Mouse (Mus musculus): ENCODE results near the gene Wdr62. TPM values are rescaled to one million over a fixed set of nuclear protein-coding genes. Genes with fewer than 3 reads are reported as not detected.

The Wdr62 gene
- polyA plus RNA-seq, 1 experiment from 2014 or later: 9.9 TPM

- Histone ChIP-seq H3K4me3 (replicated peaks) (no peak overlapping the region), H3K4me1 (peaks cover 22% of the 10 kb centered on the region), H3K36me3 (peaks cover 30% of the 10 kb centered on the region), H3K27me3 (no peaks in the 10 kb centered on the region), H3K9me3 (replicated peaks) (no peaks in the 10 kb centered on the region), H3K4me2 (no peak overlapping the region), H3K27ac (no peak overlapping the region), H3K9ac (no peak overlapping the region)
- no peak for ATAC-seq (replicated peaks; ENCODE audit: low FRiP score)
- WGBS: 92% methylated on average over 8 of the region's 8 CpGs
These were observed 45.1 kb downstream of the Wdr62 start for GRCm38 (mm10) chr7:30235091-30235490.

- 87% methylated on average over 15 of the region's 15 CpGs for WGBS
- Histone ChIP-seq H3K36me3 (peaks cover 30% of the 10 kb centered on the region), H3K27me3 (no peaks in the 10 kb centered on the region), H3K9ac (no peak overlapping the region), H3K4me2 (no peak overlapping the region), H3K9me3 (replicated peaks) (no peaks in the 10 kb centered on the region), H3K4me3 (replicated peaks) (no peak overlapping the region), H3K4me1 (peaks cover 22% of the 10 kb centered on the region), H3K27ac (no peak overlapping the region)
- no peak for ATAC-seq (replicated peaks; ENCODE audit: low FRiP score)
These were observed 45.9 kb downstream of the Wdr62 start for GRCm38 (mm10) chr7:30234276-30234858.

- H3K4me2 ChIP-seq: peak overlapping the region; percentile 84
- H3K4me3 ChIP-seq (replicated peaks): peak overlapping the region; percentile 83
- no peak for ATAC-seq (replicated peaks; ENCODE audit: low FRiP score)
- H3K27ac ChIP-seq: no peak overlapping the region
- no peaks in the 10 kb centered on the region for H3K27me3 ChIP-seq
- H3K9ac ChIP-seq: no peak overlapping the region
- no peaks in the 10 kb centered on the region for H3K9me3 ChIP-seq (replicated peaks)
- 88% methylated on average over 20 of the region's 20 CpGs for WGBS
- H3K36me3 ChIP-seq: peaks cover 37% of the 10 kb centered on the region
- H3K4me1 ChIP-seq: peaks cover 22% of the 10 kb centered on the region
These were observed 46.8 kb downstream of the Wdr62 start for GRCm38 (mm10) chr7:30233387-30233786.

- Histone ChIP-seq H3K9ac (peak overlapping the region; percentile 77), H3K4me1 (peaks cover 22% of the 10 kb centered on the region), H3K4me2 (peak overlapping the region; percentile 84), H3K4me3 (replicated peaks) (peak overlapping the region; percentile 83), H3K27me3 (no peaks in the 10 kb centered on the region), H3K36me3 (peaks cover 44% of the 10 kb centered on the region), H3K9me3 (replicated peaks) (no peaks in the 10 kb centered on the region), H3K27ac (peak overlapping the region; percentile 97)
- WGBS: 4% methylated on average over 24 of the region's 24 CpGs
- ATAC-seq (replicated peaks; ENCODE audit: low FRiP score): peak; percentile 41
These were observed 47.5 kb downstream of the Wdr62 start for GRCm38 (mm10) chr7:30232631-30233148.

GRCm38 (mm10) chr7:30231669-30232454 is 48.4 kb downstream of the Wdr62 start, which contains the start of the genes Polr2i and Tbcb:
Gene Polr2i (plus strand): TSS chr7:30231948.
Gene Tbcb (minus strand): TSS chr7:30232272.
- ATAC-seq (replicated peaks; ENCODE audit: low FRiP score): peak; percentile 94

GRCm38 (mm10) chr7:30231328-30231668 is 48.9 kb downstream of the Wdr62 start:
- Histone ChIP-seq H3K27me3 (no peaks in the 10 kb centered on the region), H3K4me2 (peak overlapping the region; percentile 84), H3K4me1 (peaks cover 22% of the 10 kb centered on the region), H3K9ac (peak overlapping the region; percentile 53), H3K36me3 (peaks cover 58% of the 10 kb centered on the region), H3K9me3 (replicated peaks) (no peaks in the 10 kb centered on the region), H3K27ac (peak overlapping the region; percentile 97), H3K4me3 (replicated peaks) (peak overlapping the region; percentile 83)
- ATAC-seq (replicated peaks; ENCODE audit: low FRiP score): no peak; the same call in 1 of the 2 replicates
- under 1% methylated on average over 16 of the region's 16 CpGs for WGBS

More at GRCm38 (mm10) chr7:30231669-30232454, 48.4 kb downstream of the Wdr62 start, which contains the start of the genes Polr2i and Tbcb:
- H3K9ac ChIP-seq: peak within 1 kb of the TSS; percentile 77
- peaks cover 53% of the 10 kb centered on the region for H3K36me3 ChIP-seq
- peak within 1 kb of the TSS; percentile 97 for H3K27ac ChIP-seq
- no peaks in the 10 kb centered on the region for H3K9me3 ChIP-seq (replicated peaks)
- no peaks in the 10 kb centered on the region for H3K27me3 ChIP-seq
- peaks cover 22% of the 10 kb centered on the region for H3K4me1 ChIP-seq
- WGBS: under 1% methylated on average over 67 of the region's 67 CpGs
- H3K4me2 ChIP-seq: peak within 1 kb of the TSS; percentile 84
- H3K4me3 ChIP-seq (replicated peaks): peak within 1 kb of the TSS; percentile 83

GRCm38 (mm10) chr7:30224206-30224605 is 56.0 kb downstream of the Wdr62 start:
- H3K4me2 ChIP-seq: no peak overlapping the region
- H3K27ac ChIP-seq: no peak overlapping the region
- WGBS: 93% methylated on average over 12 of the region's 12 CpGs
- H3K4me3 ChIP-seq (replicated peaks): no peak overlapping the region
- ATAC-seq (replicated peaks; ENCODE audit: low FRiP score): no peak
- H3K4me1 ChIP-seq: peaks cover 7% of the 10 kb centered on the region; the same call in 1 of the 2 replicates
- H3K9ac ChIP-seq: no peak overlapping the region
- H3K27me3 ChIP-seq: no peaks in the 10 kb centered on the region
- H3K9me3 ChIP-seq (replicated peaks): no peaks in the 10 kb centered on the region
- peaks cover 64% of the 10 kb centered on the region for H3K36me3 ChIP-seq

- no peak for ATAC-seq (replicated peaks; ENCODE audit: low FRiP score)
- 90% methylated on average over 5 of the region's 5 CpGs for WGBS
These were observed 58.0 kb downstream of the Wdr62 start for GRCm38 (mm10) chr7:30222205-30222604.

GRCm38 (mm10) chr7:30221433-30221832 is 58.8 kb downstream of the Wdr62 start:
- Histone ChIP-seq H3K4me3 (replicated peaks) (no peak overlapping the region), H3K9ac (no peak overlapping the region), H3K9me3 (replicated peaks) (no peaks in the 10 kb centered on the region), H3K36me3 (peaks cover 38% of the 10 kb centered on the region), H3K4me2 (no peak overlapping the region), H3K4me1 (peaks cover 17% of the 10 kb centered on the region), H3K27me3 (no peaks in the 10 kb centered on the region), H3K27ac (no peak overlapping the region)
- ATAC-seq (replicated peaks; ENCODE audit: low FRiP score): no peak
- 87% methylated on average over 3 of the region's 3 CpGs for WGBS

More at GRCm38 (mm10) chr7:30222205-30222604, 58.0 kb downstream of the Wdr62 start:
- Histone ChIP-seq H3K36me3 (peaks cover 46% of the 10 kb centered on the region), H3K27ac (no peak overlapping the region), H3K4me2 (no peak overlapping the region), H3K27me3 (no peaks in the 10 kb centered on the region), H3K4me3 (replicated peaks) (no peak overlapping the region), H3K9ac (no peak overlapping the region), H3K9me3 (replicated peaks) (no peaks in the 10 kb centered on the region), H3K4me1 (peaks cover 11% of the 10 kb centered on the region; the same call in 1 of the 2 replicates)

GRCm38 (mm10) chr7:30220008-30220356 is 60.2 kb downstream of the Wdr62 start:
- Histone ChIP-seq H3K4me2 (peak overlapping the region; percentile 86), H3K27me3 (no peaks in the 10 kb centered on the region), H3K9me3 (replicated peaks) (no peaks in the 10 kb centered on the region), H3K4me3 (replicated peaks) (peak overlapping the region; percentile 51), H3K4me1 (peaks cover 18% of the 10 kb centered on the region), H3K27ac (peak overlapping the region; percentile 73), H3K36me3 (peaks cover 24% of the 10 kb centered on the region), H3K9ac (peak overlapping the region; percentile 55)
- no peak for ATAC-seq (replicated peaks; ENCODE audit: low FRiP score)
- WGBS: 14% methylated on average over 11 of the region's 11 CpGs

GRCm38 (mm10) chr7:30219293-30220007 is 60.8 kb downstream of the Wdr62 start:
- ATAC-seq (replicated peaks; ENCODE audit: low FRiP score): peak; percentile 78
- Histone ChIP-seq H3K9ac (peak overlapping the region; percentile 55), H3K4me2 (peak overlapping the region; percentile 86), H3K27ac (peak overlapping the region; percentile 86), H3K9me3 (replicated peaks) (no peaks in the 10 kb centered on the region), H3K27me3 (no peaks in the 10 kb centered on the region), H3K4me1 (peaks cover 18% of the 10 kb centered on the region), H3K36me3 (peaks cover 19% of the 10 kb centered on the region), H3K4me3 (replicated peaks) (peak overlapping the region; percentile 51)
- 2% methylated on average over 16 of the region's 16 CpGs for WGBS
